ENCODE assay signal across 15 mouse cellular contexts in genomic region chr6:145801796-145802488, GRCm38 (mm10). TPM values are rescaled to one million over a fixed set of nuclear protein-coding genes. Genes with fewer than 3 reads are reported as not detected.
A peak's percentile ranks its signal among the peaks of the same experiment; 100 is the strongest.
DNase-seq lines count a peak whose midpoint lies in the region; ATAC-seq and TF ChIP-seq lines count a peak whose summit lies in the region.
"Had no signal": no experiment of that assay in that cellular context is flagged by ENCODE, and none has a peak within 500 bp of the region (broad histone marks: within the 10 kb centered on the region; RNA-seq: fewer than 3 reads in every experiment).

No protein-coding gene starts in this region.

- H3ac ChIP-seq in myocyte (ENCODE audit: control insufficient read depth, insufficient read length) = no peak overlapping the region

- H3K27me3 ChIP-seq in liver, postnatal 0 days (ENCODE audit: insufficient read depth, low read length) = no peaks in the 10 kb centered on the region
- no peaks in the 10 kb centered on the region for H3K27me3 ChIP-seq in liver, embryonic 12.5 days (replicated peaks)
- H3K27me3 ChIP-seq in myocyte (ENCODE audit: control insufficient read depth, insufficient read depth, insufficient read length) = no peaks in the 10 kb centered on the region
- H3K27me3 ChIP-seq: forebrain, embryonic 13.5 days; intestine, embryonic 15.5 days; liver, embryonic 13.5 days; neural tube, embryonic 12.5 days had no signal

- no peak overlapping the region for H3K9ac ChIP-seq in liver, postnatal 0 days (replicated peaks)
- H3K9ac ChIP-seq in liver, embryonic 12.5 days = no peak overlapping the region
- H3K9ac ChIP-seq: forebrain, embryonic 13.5 days; intestine, embryonic 15.5 days; liver, embryonic 13.5 days; neural tube, embryonic 12.5 days had no signal

- 68% methylated on average over 3 of the region's 3 CpGs for WGBS in liver, postnatal 0 days (ENCODE audit: insufficient replicate concordance)
- WGBS in liver, embryonic 12.5 days (ENCODE audit: insufficient replicate concordance) = 59% methylated on average over 3 of the region's 3 CpGs

- H3K4me2 ChIP-seq in liver, postnatal 0 days (ENCODE audit: low read depth, low read length) = no peak overlapping the region
- no peak overlapping the region for H3K4me2 ChIP-seq in liver, embryonic 12.5 days
- H3K4me2 ChIP-seq in myocyte (ENCODE audit: low read depth) = no peak overlapping the region
- H3K4me2 ChIP-seq: forebrain, embryonic 13.5 days; intestine, embryonic 15.5 days; liver, embryonic 13.5 days; neural tube, embryonic 12.5 days had no signal

- ATAC-seq in liver, postnatal 0 days = no peak
- no peak for ATAC-seq in liver, embryonic 12.5 days
- ATAC-seq: forebrain, embryonic 13.5 days; intestine, embryonic 15.5 days had no signal

- DNase-seq in heart, adult 11 months = peak; percentile 73
- no peak for DNase-seq in heart, adult 8-10 months (ENCODE audit: low spot score)
- DNase-seq in liver, postnatal 0 days = no peak
- DNase-seq in cerebellum, adult 9-10 months = peak; percentile 41
- DNase-seq in kidney, adult 11 months = no peak
- no peak for DNase-seq in spleen, postnatal 36 days (ENCODE audit: low spot score in 2 of 2)
- DNase-seq: layer of hippocampus, adult 9-11 months; liver, embryonic 13.5 days; midbrain, embryonic 14.5 days had no signal

- peaks cover 19% of the 10 kb centered on the region for H3K4me1 ChIP-seq in liver, postnatal 0 days (ENCODE audit: insufficient read depth)
- peaks cover 7% of the 10 kb centered on the region; the same call in 1 of the 2 replicates for H3K4me1 ChIP-seq in liver, embryonic 12.5 days
- H3K4me1 ChIP-seq: neural tube, embryonic 12.5 days had no signal

- TF ChIP-seq CTCF in liver, postnatal 0 days (IDR thresholded peaks at IDR 0.05; ENCODE audit: low read depth) = no peak

- H3K79me2 ChIP-seq in myocyte (ENCODE audit: control insufficient read depth, insufficient read depth) = no peaks in the 10 kb centered on the region

- H3K4me3 ChIP-seq in liver, postnatal 0 days (ENCODE audit: low read depth, low read length) = no peak overlapping the region
- no peak overlapping the region for H3K4me3 ChIP-seq in liver, embryonic 12.5 days
- no peak overlapping the region for H3K4me3 ChIP-seq in myocyte
- H3K4me3 ChIP-seq: forebrain, embryonic 13.5 days; intestine, embryonic 15.5 days; liver, embryonic 13.5 days; neural tube, embryonic 12.5 days had no signal

- no peak for TF ChIP-seq EP300 in liver, postnatal 0 days (IDR thresholded peaks at IDR 0.05; ENCODE audit: low read depth)

- H3K9me3 ChIP-seq in liver, postnatal 0 days (ENCODE audit: low read length) = no peaks in the 10 kb centered on the region
- no peaks in the 10 kb centered on the region for H3K9me3 ChIP-seq in liver, embryonic 12.5 days (replicated peaks)
- H3K9me3 ChIP-seq: forebrain, embryonic 13.5 days; intestine, embryonic 15.5 days; liver, embryonic 13.5 days; neural tube, embryonic 12.5 days had no signal

- H3K36me3 ChIP-seq in liver, postnatal 0 days (replicated peaks; ENCODE audit: insufficient read depth, low read length) = no peaks in the 10 kb centered on the region
- no peaks in the 10 kb centered on the region for H3K36me3 ChIP-seq in liver, embryonic 12.5 days
- H3K36me3 ChIP-seq in myocyte (ENCODE audit: control insufficient read depth, insufficient read depth) = no peaks in the 10 kb centered on the region
- H3K36me3 ChIP-seq: intestine, embryonic 15.5 days; liver, embryonic 13.5 days; neural tube, embryonic 12.5 days had no signal

- H3K27ac ChIP-seq in liver, postnatal 0 days (ENCODE audit: low read depth) = peak overlapping the region; percentile 84
- no peak overlapping the region for H3K27ac ChIP-seq in liver, embryonic 12.5 days
- H3K27ac ChIP-seq: forebrain, embryonic 13.5 days; intestine, embryonic 15.5 days; kidney, postnatal 0 days; liver, embryonic 13.5 days; neural tube, embryonic 12.5 days had no signal

- no peak for TF ChIP-seq POLR2A in myocyte (IDR thresholded peaks at IDR 0.05; ENCODE audit: insufficient read length, low read depth)

TF ChIP-seq in myocyte, 11 proteins besides CTCF, POLR2A, EP300 and RAD21:
- TF ChIP-seq POLR2AphosphoS2 (IDR thresholded peaks at IDR 0.05; ENCODE audit: insufficient read length, low read depth) (no peak), MYOD1 (IDR thresholded peaks at IDR 0.05; ENCODE audit: control insufficient read depth in 1 of 3, insufficient read length in 2 of 3, low read depth in 2 of 3) (peak in 2 of 3 experiments; percentile 23 to 29)

RNA-seq across cellular contexts. Expression of gene Rassf8, which starts 55.4 kb away (rescaled TPM):
- 10 to 100 TPM; 54.3 to 61.5 (median 55.4) TPM for total RNA-seq in heart, adult 8-10 months (2022)
- polyA plus RNA-seq in liver, postnatal 0 days (2015; fragmentation: Nextera tagmentation; extraction: Ambion mirVana) = 4.6 and 4.9 TPM in 2 replicates
- 0.94 and 1.2 TPM in 2 replicates for polyA plus RNA-seq in liver, embryonic 12.5 days (2016; fragmentation: Nextera tagmentation; extraction: Ambion mirVana)
- polyA plus RNA-seq in myocyte (2012; fragmentation: generic; extraction: Trizol) = 6.3 TPM

Comparison
In these comparisons a context has a peak if more than half of its experiments do, and no peak if none do; other contexts are left out.
1. DNase-seq: peak in heart, adult 11 months (single experiment) and cerebellum, adult 9-10 months (single experiment); none in heart, adult 8-10 months (single experiment), liver, postnatal 0 days (single experiment), kidney, adult 11 months (single experiment) and spleen, postnatal 36 days (0 of 2).